Mouse (Mus musculus) lung, embryonic 16.5 days (tissue): ENCODE data around the gene Sat2. TPM values are rescaled to one million over a fixed set of nuclear protein-coding genes. Genes with fewer than 3 reads are reported as not detected.

Source experiments
- ATAC-seq: fragments of 200-750 bp; cut with Nextera tagmentation; 2 replicates; pipeline ENCODE4 v1.8.0; 2017; ENCODE audit warnings: low read depth, mild to moderate bottlenecking, moderate library complexity
- H3K27ac ChIP-seq: fragments of 300-500 bp; sonication (generic); 2 replicates; pipeline ENCODE4 v1.5.1; 2014; ENCODE audit warnings: mild to moderate bottlenecking, control low read depth, low read length
- H3K27me3 ChIP-seq: fragments of 300-500 bp; sonication (generic); 2 replicates; pipeline ENCODE4 v1.6.1; 2014; ENCODE audit warnings: low read depth, low read length, mixed read lengths; ENCODE audit not compliant: control insufficient read depth, insufficient read depth
- H3K36me3 ChIP-seq: fragments of 300-500 bp; sonication (generic); 2 replicates; pipeline ENCODE4 v1.6.1; 2014; ENCODE audit warnings: low read length; ENCODE audit not compliant: control insufficient read depth, insufficient read depth
- H3K4me1 ChIP-seq: fragments of 300-500 bp; sonication (generic); replicated peaks from 2 replicates; pipeline ENCODE4 v1.6.1; 2014; ENCODE audit warnings: low read length, mixed read lengths; ENCODE audit not compliant: control insufficient read depth, insufficient read depth
- H3K4me2 ChIP-seq: fragments of 300-500 bp; sonication (generic); 2 replicates; pipeline ENCODE4 v1.6.1; 2014; ENCODE audit warnings: low read depth, low read length, control low read depth
- H3K4me3 ChIP-seq: fragments of 300-500 bp; sonication (generic); 2 replicates; pipeline ENCODE4 v1.5.1; 2014; ENCODE audit warnings: mild to moderate bottlenecking, low read length, control low read depth
- H3K9ac ChIP-seq: fragments of 300-500 bp; sonication (generic); 2 replicates; pipeline ENCODE4 v1.6.1; 2014; ENCODE audit warnings: low read length, control low read depth
- H3K9me3 ChIP-seq: fragments of 300-500 bp; sonication (generic); 2 replicates; pipeline ENCODE4 v1.6.1; 2016; ENCODE audit warnings: low read length; ENCODE audit not compliant: control insufficient read depth
- WGBS: fragments of 180-500 bp; shearing (Covaris S2); extraction: QIAGEN DNeasy Blood & Tissue Kit; methylation state at CpG from one replicate; pipeline ENCODE4 v1.1.7; 2014; 5-methylcytosine and 5-hydroxymethylcytosine counted together
- polyA plus RNA-seq: library from polyadenylated mRNA; unstranded; fragments of >200 nt; fragmentation: Nextera tagmentation; extraction: Ambion mirVana; gene quantifications from 2 replicates; pipeline ENCODE4 v1.2.1, GENCODE M21; 2015

Sat2 gene
- polyA plus RNA-seq, 1 experiment from 2014 or later, result 19.2 TPM

DNA sequence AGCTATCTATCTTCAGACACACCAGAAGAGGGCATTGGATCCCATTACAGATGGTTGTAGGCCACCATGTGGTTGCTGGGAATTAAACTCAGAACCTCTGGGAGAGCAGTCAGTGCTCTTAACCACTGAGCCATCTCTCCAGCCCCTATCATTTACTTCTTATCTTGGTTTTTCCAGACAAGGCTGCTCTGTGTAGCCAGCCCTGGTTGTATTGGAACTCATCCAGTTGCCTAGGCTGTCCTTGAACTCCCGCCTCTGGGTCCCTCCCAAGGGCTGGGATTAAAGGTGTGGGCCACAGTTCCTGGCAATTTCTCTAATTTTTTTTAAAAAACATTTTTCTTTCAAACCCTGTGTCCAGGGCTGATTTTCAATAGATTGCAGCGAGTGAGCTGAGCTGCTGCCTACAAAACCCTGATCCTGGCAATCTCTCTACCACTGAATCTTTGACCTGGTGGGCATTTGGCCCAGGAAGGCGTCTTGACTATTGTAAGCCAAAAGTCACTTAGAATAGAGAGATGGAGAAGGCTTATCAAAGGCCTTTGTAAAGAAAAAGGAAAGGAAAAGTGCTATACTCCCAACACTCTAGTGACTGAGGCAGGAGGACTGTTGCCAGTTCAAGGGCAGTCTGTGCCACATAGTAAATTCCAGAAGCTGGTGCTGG, 39.5 kb downstream of the Sat2 start:
- H3K27me3 ChIP-seq, result no peaks in the 10 kb centered on the region
- no peak for ATAC-seq
- peaks cover 13% of the 10 kb centered on the region for H3K4me1 ChIP-seq
- H3K4me2 ChIP-seq, result peak overlapping the region; percentile 58
- H3K27ac ChIP-seq, result peak overlapping the region; percentile 97
- H3K9ac ChIP-seq, result peak overlapping the region; percentile 76
- H3K36me3 ChIP-seq, result peaks cover 25% of the 10 kb centered on the region
- peak overlapping the region; percentile 69 for H3K4me3 ChIP-seq
- no peaks in the 10 kb centered on the region for H3K9me3 ChIP-seq
- WGBS, result 60% methylated on average over 3 of the region's 3 CpGs

DNA sequence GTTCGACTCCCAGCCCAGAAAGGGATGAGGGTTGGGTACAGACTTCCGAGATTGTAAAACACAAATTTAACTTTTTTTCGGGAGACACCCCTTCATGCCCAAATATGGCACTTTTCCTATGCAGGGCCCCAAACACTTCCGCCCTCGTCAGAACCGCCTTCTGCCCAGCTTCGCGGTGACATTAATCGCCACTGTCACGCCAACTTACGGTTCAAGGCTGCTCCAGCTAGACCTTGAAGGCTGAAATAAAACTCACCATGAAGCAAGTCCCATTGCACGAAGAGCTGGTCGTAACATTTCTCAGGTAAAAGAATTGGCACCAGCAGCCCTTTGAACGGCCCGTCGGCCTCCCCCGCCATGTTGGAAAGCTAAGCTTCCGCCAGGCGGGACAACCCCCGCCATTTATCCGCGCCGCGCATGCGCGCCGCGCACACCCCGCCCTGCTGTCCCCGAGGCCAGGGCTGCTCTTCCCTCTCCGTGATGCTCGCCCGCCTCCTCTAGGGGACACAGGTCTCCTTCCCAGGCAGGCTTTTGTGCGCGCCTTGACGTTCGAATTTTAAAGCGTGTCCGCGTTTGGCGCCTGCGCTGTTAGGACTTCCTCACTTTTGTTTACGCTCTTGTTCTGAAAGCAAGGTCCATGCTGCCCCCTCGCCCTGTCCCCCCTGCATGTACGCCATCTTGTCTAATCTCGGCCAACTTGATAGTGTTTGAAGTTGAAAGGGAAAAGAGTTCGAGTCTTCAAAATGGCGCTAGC, 40.6 kb downstream of the Sat2 start, which contains the start of gene Mpdu1:
Gene Mpdu1, minus strand, starts transcription at position 430 of the 754 bp plus-strand sequence.
- Histone ChIP-seq H3K4me2 (peak within 1 kb of the TSS; percentile 58), H3K27me3 (no peaks in the 10 kb centered on the region), H3K4me1 (peaks cover 13% of the 10 kb centered on the region), H3K36me3 (peaks cover 26% of the 10 kb centered on the region), H3K27ac (peak within 1 kb of the TSS; percentile 97), H3K9ac (peak within 1 kb of the TSS; percentile 76), H3K4me3 (peak within 1 kb of the TSS; percentile 69), H3K9me3 (no peaks in the 10 kb centered on the region)
- under 1% methylated on average over 48 of the region's 48 CpGs for WGBS
- ATAC-seq, result peak; percentile 97

DNA sequence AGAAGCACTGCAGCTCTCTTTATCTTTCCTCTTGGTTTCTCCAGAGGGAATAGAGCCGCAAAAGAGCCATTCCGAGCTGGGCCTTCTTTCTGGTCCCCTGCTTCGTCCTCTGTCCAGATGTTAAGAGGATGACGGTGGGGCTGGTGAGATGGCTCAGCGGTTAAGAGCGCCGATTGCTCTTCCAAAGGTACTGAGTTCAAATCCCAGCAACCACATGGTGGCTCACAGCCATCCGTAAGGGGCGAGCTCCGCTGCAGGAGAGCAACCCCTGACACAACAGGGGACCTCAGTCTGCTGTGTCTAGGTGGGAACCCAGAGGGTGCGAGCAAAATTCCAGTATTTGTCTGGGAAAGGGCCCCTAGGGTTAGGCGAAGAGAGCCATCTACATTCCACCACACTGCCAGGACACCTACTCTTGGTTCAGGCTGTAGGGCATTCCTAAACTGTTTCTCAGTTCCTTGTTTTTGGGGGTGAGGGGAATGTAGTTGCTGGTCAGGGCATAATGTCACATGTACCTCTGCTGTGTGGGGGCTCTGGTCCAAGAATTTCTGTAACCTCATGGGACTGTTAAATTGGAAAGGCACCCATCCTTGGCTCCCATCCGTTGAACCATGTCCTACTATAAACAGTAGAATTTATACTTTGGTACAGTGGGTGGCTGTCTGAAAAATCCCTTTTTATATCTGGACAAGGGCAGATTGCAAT, 41.3 kb downstream of the Sat2 start:
- Histone ChIP-seq H3K27me3 (no peaks in the 10 kb centered on the region), H3K4me3 (peak overlapping the region; percentile 69), H3K9ac (peak overlapping the region; percentile 76), H3K4me1 (peaks cover 13% of the 10 kb centered on the region), H3K4me2 (peak overlapping the region; percentile 58), H3K9me3 (no peaks in the 10 kb centered on the region), H3K27ac (peak overlapping the region; percentile 97), H3K36me3 (peaks cover 33% of the 10 kb centered on the region)
- WGBS, result 60% methylated on average over 13 of the region's 13 CpGs
- no peak for ATAC-seq

DNA sequence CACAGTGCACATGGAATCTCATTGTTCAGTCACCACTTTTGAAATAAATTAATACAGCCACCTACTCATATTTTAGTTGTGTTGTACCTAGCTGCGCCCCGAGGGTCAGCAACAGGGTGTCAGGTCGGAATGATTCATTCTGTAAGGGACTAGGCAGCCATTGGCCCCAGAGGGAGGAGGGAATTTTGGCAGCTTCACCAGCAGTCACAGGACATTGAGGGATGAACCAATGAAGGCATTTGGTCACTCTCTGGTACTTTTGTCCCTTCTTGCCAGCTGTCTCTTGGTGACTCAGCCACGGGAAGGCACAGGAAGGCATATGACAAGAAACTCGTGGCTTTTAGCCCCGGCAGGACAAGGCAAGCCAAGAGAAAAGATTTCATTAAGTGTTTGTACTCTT, 42.0 kb downstream of the Sat2 start:
- ATAC-seq, result no peak
- peaks cover 36% of the 10 kb centered on the region for H3K36me3 ChIP-seq
- H3K4me3 ChIP-seq, result no peak overlapping the region
- peaks cover 13% of the 10 kb centered on the region for H3K4me1 ChIP-seq
- H3K9me3 ChIP-seq, result no peaks in the 10 kb centered on the region
- H3K4me2 ChIP-seq, result no peak overlapping the region
- H3K27ac ChIP-seq, result peak overlapping the region; percentile 97; the same call in 1 of the 2 replicates
- H3K9ac ChIP-seq, result no peak overlapping the region
- WGBS, result 76% methylated on average over 6 of the region's 6 CpGs
- no peaks in the 10 kb centered on the region for H3K27me3 ChIP-seq

DNA sequence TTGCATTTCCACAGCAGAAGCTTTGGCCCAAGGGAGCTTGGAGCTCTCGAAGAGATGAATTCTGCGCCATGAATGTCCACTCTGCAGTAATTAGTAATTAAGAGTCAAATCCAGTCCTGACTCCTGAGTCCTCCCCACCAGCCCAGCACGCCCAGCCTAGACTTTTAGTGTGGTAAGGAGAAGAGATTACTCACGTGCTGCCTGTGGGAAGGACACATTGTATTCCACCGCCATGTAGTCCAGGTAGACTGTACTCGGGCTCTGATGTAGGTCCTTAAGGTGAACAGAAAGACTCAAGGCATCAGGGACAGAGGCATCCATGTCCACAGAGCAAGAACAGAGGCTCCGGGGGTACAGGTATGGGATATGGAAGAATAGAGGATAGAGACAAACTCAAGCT, 43.0 kb downstream of the Sat2 start:
- H3K27ac ChIP-seq, result no peak overlapping the region
- peak overlapping the region; percentile 9; the same call in 1 of the 2 replicates for H3K9ac ChIP-seq
- ATAC-seq, result no peak
- H3K4me3 ChIP-seq, result no peak overlapping the region
- H3K27me3 ChIP-seq, result no peaks in the 10 kb centered on the region
- no peak overlapping the region for H3K4me2 ChIP-seq
- H3K4me1 ChIP-seq, result peaks cover 22% of the 10 kb centered on the region
- peaks cover 45% of the 10 kb centered on the region for H3K36me3 ChIP-seq
- no peaks in the 10 kb centered on the region for H3K9me3 ChIP-seq
- WGBS, result 87% methylated on average over 7 of the region's 7 CpGs

DNA sequence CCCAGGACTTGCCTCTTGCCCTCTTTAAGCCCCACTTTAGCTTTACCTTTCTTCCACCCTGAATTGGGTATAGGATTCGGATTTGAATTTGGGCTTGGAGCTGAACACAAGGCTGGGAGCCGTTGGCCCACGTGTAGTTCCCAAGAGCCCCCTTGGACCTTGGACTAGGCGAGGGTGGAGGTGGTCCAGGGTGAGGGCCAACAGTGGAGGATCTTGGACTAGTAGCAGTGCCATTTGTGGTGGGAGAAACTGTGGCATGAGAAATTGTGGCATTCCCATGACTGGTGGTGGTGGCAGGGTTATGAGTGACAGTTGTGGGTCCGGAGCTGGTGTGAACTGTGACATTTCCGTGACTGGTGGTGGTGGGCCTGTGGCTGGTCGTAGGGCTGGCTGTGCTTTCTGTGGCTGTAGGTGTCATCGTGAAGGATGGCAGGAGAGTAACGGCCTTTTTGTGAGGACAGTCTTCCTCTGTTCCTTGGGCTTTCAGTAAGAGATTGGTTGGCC, 43.7 kb downstream of the Sat2 start:
- no peak overlapping the region for H3K4me3 ChIP-seq
- H3K4me1 ChIP-seq, result peaks cover 28% of the 10 kb centered on the region
- no peak overlapping the region for H3K27ac ChIP-seq
- no peaks in the 10 kb centered on the region for H3K27me3 ChIP-seq
- no peak overlapping the region for H3K9ac ChIP-seq
- 57% methylated on average over 9 of the region's 9 CpGs for WGBS
- no peaks in the 10 kb centered on the region for H3K9me3 ChIP-seq
- no peak overlapping the region for H3K4me2 ChIP-seq
- no peak for ATAC-seq
- H3K36me3 ChIP-seq, result peaks cover 49% of the 10 kb centered on the region

DNA sequence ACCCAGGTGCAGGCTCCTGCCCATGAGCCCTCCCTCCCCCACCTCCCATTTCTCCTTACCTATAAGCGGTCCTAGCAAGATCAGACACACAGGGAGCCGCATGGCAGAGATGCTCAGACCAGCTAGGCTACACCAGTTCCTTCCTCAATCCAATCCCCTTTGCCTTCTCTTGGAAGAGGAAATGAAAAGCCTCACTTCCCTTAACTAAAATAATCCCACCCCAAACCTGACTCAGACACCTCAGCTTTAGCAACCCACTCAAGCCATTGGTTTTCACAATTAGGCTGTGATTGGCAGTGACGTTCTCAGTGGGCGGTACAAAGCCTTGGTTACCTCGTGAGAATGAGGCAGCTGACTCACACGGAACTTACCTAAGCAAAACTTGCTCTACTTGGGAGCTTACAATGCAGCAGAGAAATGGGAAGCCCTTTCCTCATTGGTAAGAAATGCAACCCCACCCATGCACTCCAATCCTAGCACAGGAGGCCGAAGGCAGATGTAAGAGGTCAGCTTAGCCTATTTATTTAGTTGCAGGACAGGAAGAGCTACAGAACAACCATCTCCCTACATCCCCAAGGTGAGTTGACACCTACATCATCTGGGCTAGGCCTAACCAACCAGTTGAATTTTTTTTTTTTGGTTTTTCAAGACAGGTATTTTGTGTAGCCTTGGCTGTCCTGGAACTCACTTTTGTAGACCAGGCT, 44.3 kb downstream of the Sat2 start, which contains the start of gene Cd68:
Gene Cd68, minus strand, starts transcription at position 193 of the 704 bp plus-strand sequence.
- peaks cover 28% of the 10 kb centered on the region for H3K4me1 ChIP-seq
- H3K27me3 ChIP-seq, result no peaks in the 10 kb centered on the region
- H3K4me2 ChIP-seq, result no peak within 1 kb of the TSS
- H3K9ac ChIP-seq, result peak within 1 kb of the TSS; percentile 9; the same call in 1 of the 2 replicates
- H3K36me3 ChIP-seq, result peaks cover 53% of the 10 kb centered on the region
- no peak within 1 kb of the TSS for H3K4me3 ChIP-seq
- ATAC-seq, result no peak
- H3K27ac ChIP-seq, result no peak within 1 kb of the TSS
- WGBS, result 27% methylated on average over 7 of the region's 7 CpGs
- no peaks in the 10 kb centered on the region for H3K9me3 ChIP-seq

DNA sequence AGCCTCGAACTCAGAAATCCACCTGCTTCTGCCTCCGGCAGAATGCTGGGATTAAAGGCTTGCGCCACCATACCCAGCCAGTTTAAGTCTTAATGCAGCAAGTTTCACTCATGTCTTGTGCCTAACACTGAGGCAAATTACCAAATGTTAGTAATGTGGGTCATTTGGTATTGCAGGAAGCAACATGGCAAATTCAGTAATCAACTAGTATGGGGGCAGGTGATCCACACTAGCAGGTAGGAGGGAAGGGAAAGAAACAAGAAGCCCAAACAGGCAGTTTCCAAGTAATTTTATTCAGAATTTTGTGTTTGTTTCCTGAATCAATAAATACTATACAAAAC, 44.8 kb downstream of the Sat2 start:
- no peak overlapping the region for H3K27ac ChIP-seq

More for the DNA sequence above, 44.8 kb downstream of the Sat2 start:
- peaks cover 23% of the 10 kb centered on the region for H3K4me1 ChIP-seq
- H3K36me3 ChIP-seq, result peaks cover 53% of the 10 kb centered on the region
- H3K27me3 ChIP-seq, result no peaks in the 10 kb centered on the region
- H3K9me3 ChIP-seq, result no peaks in the 10 kb centered on the region
- no peak for ATAC-seq
- H3K4me2 ChIP-seq, result no peak overlapping the region
- no peak overlapping the region for H3K9ac ChIP-seq
- WGBS, result 87% methylated on average over 3 of the region's 3 CpGs
- no peak overlapping the region for H3K4me3 ChIP-seq
